In genomic region chr3:132893676-132894075, GRCm38 (mm10) we compare ENCODE assay signal across 22 mouse cellular contexts. TPM values are rescaled to one million over a fixed set of nuclear protein-coding genes. Genes with fewer than 3 reads are reported as not detected.
A peak's percentile ranks its signal among the peaks of the same experiment; 100 is the strongest.
DNase-seq lines count a peak whose midpoint lies in the region; ATAC-seq lines count a peak whose summit lies in the region.
"Had no signal": no experiment of that assay in that cellular context is flagged by ENCODE, and none has a peak within 500 bp of the region (broad histone marks: within the 10 kb centered on the region; RNA-seq: fewer than 3 reads in every experiment).

No protein-coding gene starts in this region.

- H3K9ac ChIP-seq in heart, embryonic 15.5 days = no peak overlapping the region
- no peak overlapping the region for H3K9ac ChIP-seq in midbrain, embryonic 11.5 days (ENCODE audit: low read length)
- H3K9ac ChIP-seq in midbrain, embryonic 15.5 days = no peak overlapping the region
- no peak overlapping the region for H3K9ac ChIP-seq in neural tube, embryonic 15.5 days (replicated peaks)
- H3K9ac ChIP-seq: embryonic facial prominence, embryonic 12.5 days; forebrain, embryonic 15.5 days; hindbrain, embryonic 12.5 days; intestine, embryonic 15.5 days had no signal

- H3K27ac ChIP-seq in heart, embryonic 15.5 days = no peak overlapping the region
- no peak overlapping the region for H3K27ac ChIP-seq in heart, embryonic 10.5 days
- no peak overlapping the region for H3K27ac ChIP-seq in midbrain, embryonic 11.5 days (ENCODE audit: low read depth, low read length)
- H3K27ac ChIP-seq in midbrain, embryonic 15.5 days = no peak overlapping the region
- H3K27ac ChIP-seq in neural tube, embryonic 15.5 days (replicated peaks) = no peak overlapping the region
- H3K27ac ChIP-seq: embryonic facial prominence, embryonic 12.5 days; forebrain, embryonic 15.5 days; heart, adult 2 months; hindbrain, embryonic 12.5 days; intestine, embryonic 15.5 days had no signal

- no peak overlapping the region for H3K4me3 ChIP-seq in heart, embryonic 15.5 days
- H3K4me3 ChIP-seq in heart, embryonic 10.5 days = no peak overlapping the region
- H3K4me3 ChIP-seq in midbrain, embryonic 11.5 days (ENCODE audit: low read depth, low read length) = no peak overlapping the region
- no peak overlapping the region for H3K4me3 ChIP-seq in midbrain, embryonic 15.5 days
- no peak overlapping the region for H3K4me3 ChIP-seq in neural tube, embryonic 15.5 days (replicated peaks)
- H3K4me3 ChIP-seq: embryonic facial prominence, embryonic 12.5 days; forebrain, embryonic 15.5 days; heart, adult 2 months; hindbrain, embryonic 12.5 days; intestine, embryonic 15.5 days had no signal

- H3K4me2 ChIP-seq in heart, embryonic 15.5 days = peak overlapping the region; percentile 37
- no peak overlapping the region for H3K4me2 ChIP-seq in midbrain, embryonic 11.5 days
- no peak overlapping the region for H3K4me2 ChIP-seq in midbrain, embryonic 15.5 days
- no peak overlapping the region for H3K4me2 ChIP-seq in neural tube, embryonic 15.5 days
- H3K4me2 ChIP-seq: embryonic facial prominence, embryonic 12.5 days; forebrain, embryonic 15.5 days; hindbrain, embryonic 12.5 days; intestine, embryonic 15.5 days had no signal

- 71% methylated on average over 3 of the region's 3 CpGs for WGBS in heart, embryonic 15.5 days
- 84% methylated on average over 3 of the region's 3 CpGs for WGBS in heart, embryonic 10.5 days
- 96% methylated on average over 3 of the region's 3 CpGs for WGBS in midbrain, embryonic 11.5 days
- 94% methylated on average over 3 of the region's 3 CpGs for WGBS in midbrain, embryonic 15.5 days
- WGBS in neural tube, embryonic 15.5 days = 92% methylated on average over 3 of the region's 3 CpGs

- H3K9me3 ChIP-seq in heart, embryonic 15.5 days (replicated peaks) = no peaks in the 10 kb centered on the region
- H3K9me3 ChIP-seq in heart, embryonic 10.5 days = no peaks in the 10 kb centered on the region
- no peaks in the 10 kb centered on the region for H3K9me3 ChIP-seq in midbrain, embryonic 11.5 days (ENCODE audit: control insufficient read depth, low read length)
- no peaks in the 10 kb centered on the region for H3K9me3 ChIP-seq in midbrain, embryonic 15.5 days
- no peaks in the 10 kb centered on the region for H3K9me3 ChIP-seq in neural tube, embryonic 15.5 days (replicated peaks)
- H3K9me3 ChIP-seq: embryonic facial prominence, embryonic 12.5 days; forebrain, embryonic 15.5 days; hindbrain, embryonic 12.5 days; intestine, embryonic 15.5 days had no signal

- H3K36me3 ChIP-seq in heart, embryonic 15.5 days = no peaks in the 10 kb centered on the region
- 0 out of 2 replicates have a peak, but pooled peaks cover 4% of the 10 kb centered on the region for H3K36me3 ChIP-seq in heart, embryonic 10.5 days
- H3K36me3 ChIP-seq in midbrain, embryonic 11.5 days (ENCODE audit: control insufficient read depth, insufficient read depth, low read length) = no peaks in the 10 kb centered on the region
- no peaks in the 10 kb centered on the region for H3K36me3 ChIP-seq in midbrain, embryonic 15.5 days (replicated peaks)
- H3K36me3 ChIP-seq in neural tube, embryonic 15.5 days = no peaks in the 10 kb centered on the region
- H3K36me3 ChIP-seq: embryonic facial prominence, embryonic 12.5 days; forebrain, embryonic 15.5 days; hindbrain, embryonic 12.5 days; intestine, embryonic 15.5 days had no signal

- DNase-seq in heart, embryonic 10.5 days (ENCODE audit: low spot score) = no peak
- peak; percentile 71 for DNase-seq in midbrain, embryonic 11.5 days (ENCODE audit: low spot score, missing footprints)
- peak; percentile 39 for DNase-seq in ES-CJ7 (ENCODE audit: low read depth, low spot score)
- DNase-seq in R1 (ENCODE audit: low read depth, low spot score) = peak; percentile 75
- no peak for DNase-seq in layer of hippocampus, postnatal 14 days (ENCODE audit: low spot score in 2 of 2)
- DNase-seq: adrenal gland, postnatal 14 days; B cell, adult 2 months; cerebellum, adult 11-12 months; cerebellum, adult 9-10 months; cerebellum, postnatal 25 days; gastrocnemius, postnatal 10 days; kidney, adult 18-20 months had no signal

- ATAC-seq in heart, embryonic 15.5 days (replicated peaks; ENCODE audit: insufficient number of reproducible peaks, insufficient read depth, low FRiP score, low read depth) = no peak
- ATAC-seq in midbrain, embryonic 11.5 days (ENCODE audit: low FRiP score) = no peak
- ATAC-seq in midbrain, embryonic 15.5 days (replicated peaks) = no peak
- ATAC-seq in neural tube, embryonic 15.5 days (ENCODE audit: low FRiP score) = no peak
- ATAC-seq: activated CD4-positive, CD25-positive, alpha-beta regulatory T cell, adult 4 months; CD4-positive, CD25-positive, alpha-beta regulatory T cell, adult 4 months; forebrain, embryonic 15.5 days; intestine, embryonic 15.5 days had no signal

- H3K27me3 ChIP-seq in heart, embryonic 15.5 days = no peaks in the 10 kb centered on the region
- H3K27me3 ChIP-seq in heart, embryonic 10.5 days (ENCODE audit: insufficient read depth, poor library complexity, severe bottlenecking) = no peaks in the 10 kb centered on the region
- H3K27me3 ChIP-seq in midbrain, embryonic 11.5 days (ENCODE audit: control insufficient read depth, insufficient read depth, low read length) = no peaks in the 10 kb centered on the region
- H3K27me3 ChIP-seq in midbrain, embryonic 15.5 days (replicated peaks) = no peaks in the 10 kb centered on the region
- H3K27me3 ChIP-seq in neural tube, embryonic 15.5 days (replicated peaks) = no peaks in the 10 kb centered on the region
- H3K27me3 ChIP-seq: embryonic facial prominence, embryonic 12.5 days; forebrain, embryonic 15.5 days; hindbrain, embryonic 12.5 days; intestine, embryonic 15.5 days had no signal

- peaks cover 7% of the 10 kb centered on the region; the same call in 1 of the 2 replicates for H3K4me1 ChIP-seq in heart, embryonic 15.5 days (replicated peaks)
- no peaks in the 10 kb centered on the region for H3K4me1 ChIP-seq in heart, embryonic 10.5 days
- H3K4me1 ChIP-seq in midbrain, embryonic 11.5 days (ENCODE audit: control insufficient read depth, insufficient read depth, low read length) = no peaks in the 10 kb centered on the region
- H3K4me1 ChIP-seq in midbrain, embryonic 15.5 days = no peaks in the 10 kb centered on the region
- H3K4me1 ChIP-seq in neural tube, embryonic 15.5 days = no peaks in the 10 kb centered on the region
- H3K4me1 ChIP-seq: embryonic facial prominence, embryonic 12.5 days; hindbrain, embryonic 12.5 days; intestine, embryonic 15.5 days had no signal

RNA-seq across cellular contexts. Expression of gene Npnt, which starts 56.4 kb away (rescaled TPM):
- polyA plus RNA-seq in heart, embryonic 15.5 days (2015; fragmentation: Nextera tagmentation; extraction: Ambion mirVana) = 11.4 and 21.9 TPM in 2 replicates
- polyA plus RNA-seq in heart, embryonic 10.5 days (2016; fragmentation: Nextera tagmentation; extraction: Ambion mirVana) = 23.9 and 26.3 TPM in 2 replicates
- polyA plus RNA-seq in midbrain, embryonic 11.5 days (2014; fragmentation: Nextera tagmentation; extraction: Ambion mirVana) = 7.6 and 7.9 TPM in 2 replicates
- polyA plus RNA-seq in midbrain, embryonic 15.5 days (2015; fragmentation: Nextera tagmentation; extraction: Ambion mirVana) = 24.2 and 27.5 TPM in 2 replicates
- 14.6 and 18.5 TPM in 2 replicates for polyA plus RNA-seq in neural tube, embryonic 15.5 days (2015; fragmentation: Nextera tagmentation; extraction: Ambion mirVana)
- 10 to 100 TPM; 14.4 to 17.6 TPM for total RNA-seq in layer of hippocampus, postnatal 14 days (2021)

Comparison
In these comparisons a context has a peak if more than half of its experiments do, and no peak if none do; other contexts are left out.
1. DNase-seq: peak in midbrain, embryonic 11.5 days (single experiment), ES-CJ7 (single experiment) and R1 (single experiment); none in heart, embryonic 10.5 days (single experiment) and layer of hippocampus, postnatal 14 days (0 of 2).